In genomic region chr7:99473638-99474407, GRCm38 (mm10) we compare ENCODE assay signal across 8 mouse cellular contexts. TPM values are rescaled to one million over a fixed set of nuclear protein-coding genes. Genes with fewer than 3 reads are reported as not detected.
DNase-seq lines count a peak whose midpoint lies in the region; ATAC-seq and TF ChIP-seq lines count a peak whose summit lies in the region.

No protein-coding gene starts in this region.

- TF ChIP-seq CTCF in lung, embryonic 14.5 days (IDR thresholded peaks at IDR 0.05; ENCODE audit: low read depth) = no peak

- no peak for ATAC-seq in lung, embryonic 14.5 days (ENCODE audit: insufficient read depth)
- no peak for ATAC-seq in hindbrain, embryonic 13.5 days (ENCODE audit: low FRiP score)
- ATAC-seq in neural tube, embryonic 13.5 days (ENCODE audit: low read depth) = 0 out of 2 replicates have a peak, but pooled peaks have one; percentile 15

- H3K36me3 ChIP-seq in lung, embryonic 14.5 days (ENCODE audit: insufficient read depth) = peaks cover 61% of the 10 kb centered on the region
- H3K36me3 ChIP-seq in hindbrain, embryonic 13.5 days = peaks cover 59% of the 10 kb centered on the region
- H3K36me3 ChIP-seq in neural tube, embryonic 13.5 days = peaks cover 67% of the 10 kb centered on the region

- no peak overlapping the region for H3K4me3 ChIP-seq in lung, embryonic 14.5 days (ENCODE audit: low read depth, low read length)
- H3K4me3 ChIP-seq in hindbrain, embryonic 13.5 days = no peak overlapping the region
- no peak overlapping the region for H3K4me3 ChIP-seq in neural tube, embryonic 13.5 days

- no peak overlapping the region for H3K4me2 ChIP-seq in lung, embryonic 14.5 days
- no peak overlapping the region for H3K4me2 ChIP-seq in hindbrain, embryonic 13.5 days
- H3K4me2 ChIP-seq in neural tube, embryonic 13.5 days = no peak overlapping the region

- WGBS in lung, embryonic 14.5 days = 73% methylated on average over 14 of the region's 14 CpGs
- 81% methylated on average over 14 of the region's 14 CpGs for WGBS in hindbrain, embryonic 13.5 days
- WGBS in neural tube, embryonic 13.5 days = 85% methylated on average over 14 of the region's 14 CpGs

- no peaks in the 10 kb centered on the region for H3K27me3 ChIP-seq in lung, embryonic 14.5 days (ENCODE audit: insufficient read depth, low read length)
- H3K27me3 ChIP-seq in hindbrain, embryonic 13.5 days = no peaks in the 10 kb centered on the region
- H3K27me3 ChIP-seq in neural tube, embryonic 13.5 days = no peaks in the 10 kb centered on the region

- DNase-seq in cerebellum, adult 11-12 months = peak; percentile 51
- no peak for DNase-seq in cerebellum, postnatal 4 days (ENCODE audit: low spot score in 2 of 2)
- peak; percentile 62 for DNase-seq in lung, embryonic 14.5 days
- DNase-seq in lung, postnatal 10 days = no peak
- no peak for DNase-seq in layer of hippocampus, adult 18-20 months (ENCODE audit: low spot score in 2 of 2)
- no peak for DNase-seq in right cerebral cortex, adult 2 months (ENCODE audit: low spot score in 2 of 2)

- H3K9ac ChIP-seq in lung, embryonic 14.5 days = no peak overlapping the region
- peak overlapping the region; percentile 8; the same call in 1 of the 2 replicates for H3K9ac ChIP-seq in hindbrain, embryonic 13.5 days
- no peak overlapping the region for H3K9ac ChIP-seq in neural tube, embryonic 13.5 days

- H3K4me1 ChIP-seq in lung, embryonic 14.5 days (ENCODE audit: insufficient read depth) = peaks cover 9% of the 10 kb centered on the region
- H3K4me1 ChIP-seq in hindbrain, embryonic 13.5 days (replicated peaks) = peaks cover 43% of the 10 kb centered on the region
- H3K4me1 ChIP-seq in neural tube, embryonic 13.5 days (replicated peaks) = peaks cover 63% of the 10 kb centered on the region

- no peak overlapping the region for H3K27ac ChIP-seq in lung, embryonic 14.5 days (ENCODE audit: low read depth)
- H3K27ac ChIP-seq in hindbrain, embryonic 13.5 days = peak overlapping the region; percentile 87
- H3K27ac ChIP-seq in neural tube, embryonic 13.5 days (replicated peaks) = peak overlapping the region; percentile 87

- H3K9me3 ChIP-seq in lung, embryonic 14.5 days (ENCODE audit: low read depth, low read length) = no peaks in the 10 kb centered on the region
- no peaks in the 10 kb centered on the region for H3K9me3 ChIP-seq in hindbrain, embryonic 13.5 days
- H3K9me3 ChIP-seq in neural tube, embryonic 13.5 days = no peaks in the 10 kb centered on the region

RNA-seq across cellular contexts. Expression of gene Klhl35, which starts 8.0 kb away (rescaled TPM):
- polyA plus RNA-seq in lung, embryonic 14.5 days (2014; fragmentation: Nextera tagmentation; extraction: Ambion mirVana) = 0.95 and 1.2 TPM in 2 replicates
- 7.4 and 12.2 TPM in 2 replicates for polyA plus RNA-seq in hindbrain, embryonic 13.5 days (2015; fragmentation: Nextera tagmentation; extraction: Ambion mirVana)
- polyA plus RNA-seq in neural tube, embryonic 13.5 days (2015; fragmentation: Nextera tagmentation; extraction: Ambion mirVana) = 13.4 and 16.9 TPM in 2 replicates
- total RNA-seq in layer of hippocampus, adult 18-20 months (2021) = 1 to 10 TPM; 2.2 to 2.3 TPM

RNA-seq across cellular contexts. Expression of gene Rps3, which starts 9.7 kb away (rescaled TPM):
- 922 and 969 TPM in 2 replicates for polyA plus RNA-seq in lung, embryonic 14.5 days (2014; fragmentation: Nextera tagmentation; extraction: Ambion mirVana)
- polyA plus RNA-seq in hindbrain, embryonic 13.5 days (2015; fragmentation: Nextera tagmentation; extraction: Ambion mirVana) = 523 and 532 TPM in 2 replicates
- 514 and 540 TPM in 2 replicates for polyA plus RNA-seq in neural tube, embryonic 13.5 days (2015; fragmentation: Nextera tagmentation; extraction: Ambion mirVana)
- total RNA-seq in layer of hippocampus, adult 18-20 months (2021) = 100 to 1,000 TPM; 288 to 291 TPM

Comparison
In these comparisons a context has a peak if more than half of its experiments do, and no peak if none do; other contexts are left out.
1. DNase-seq: peak in cerebellum, adult 11-12 months (single experiment) and lung, embryonic 14.5 days (single experiment); none in cerebellum, postnatal 4 days (0 of 2), lung, postnatal 10 days (single experiment), layer of hippocampus, adult 18-20 months (0 of 2) and right cerebral cortex, adult 2 months (0 of 2).